Mouse (Mus musculus): ENCODE data around the gene Fam111a. TPM values are rescaled to one million over a fixed set of nuclear protein-coding genes. Genes with fewer than 3 reads are reported as not detected.

Fam111a gene
- polyA plus RNA-seq, 1 experiment from 2014 or later: 23.4 TPM

DNA sequence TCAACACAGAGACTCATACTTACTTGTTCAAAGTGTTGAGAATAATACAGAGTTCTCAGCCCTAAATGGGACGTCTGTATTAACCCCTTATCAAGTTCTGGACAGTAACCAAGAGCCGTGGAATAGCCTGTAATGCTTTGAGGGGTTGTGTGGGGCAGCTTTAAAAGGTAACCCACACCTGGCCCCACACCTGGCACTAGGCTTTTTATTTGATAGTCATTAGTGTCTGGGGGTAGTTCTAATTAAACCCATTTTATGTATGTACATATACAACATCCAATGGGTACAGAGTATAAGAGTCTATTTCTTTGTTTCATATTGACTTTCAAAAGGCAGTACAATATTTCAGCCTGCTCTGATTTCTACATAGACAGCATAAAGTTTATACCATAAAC is 49.6 kb downstream of the Fam111a start:
- 56% methylated on average over 2 of the region's 2 CpGs for WGBS
- no peaks in the 10 kb centered on the region; the same call in 1 of the 2 replicates for H3K4me1 ChIP-seq
- H3K4me3 ChIP-seq: peak overlapping the region; percentile 65
- no peak overlapping the region for H3K27ac ChIP-seq
- H3K9me3 ChIP-seq: no peaks in the 10 kb centered on the region
- peak overlapping the region; percentile 99 for H3K4me2 ChIP-seq (replicated peaks)
- 0 out of 2 replicates have a peak, but pooled peaks cover 6% of the 10 kb centered on the region for H3K27me3 ChIP-seq
- H3K9ac ChIP-seq: no peak overlapping the region
- ATAC-seq (ENCODE audit: insufficient number of reproducible peaks, insufficient read depth, low FRiP score, low TSS enrichment): no peak; the same call in 1 of the 2 replicates
- H3K36me3 ChIP-seq: no peaks in the 10 kb centered on the region

- H3K4me1 ChIP-seq: no peaks in the 10 kb centered on the region; the same call in 1 of the 2 replicates
- peak; percentile 86 for ATAC-seq (ENCODE audit: insufficient number of reproducible peaks, insufficient read depth, low FRiP score, low TSS enrichment)
- no peaks in the 10 kb centered on the region for H3K36me3 ChIP-seq
- no peak overlapping the region for H3K27ac ChIP-seq
- 0% methylated on average over 49 of the region's 49 CpGs for WGBS
- H3K27me3 ChIP-seq: 0 out of 2 replicates have a peak, but pooled peaks cover 6% of the 10 kb centered on the region
- H3K4me3 ChIP-seq: peak overlapping the region; percentile 65
- H3K9me3 ChIP-seq: no peaks in the 10 kb centered on the region
- peak overlapping the region; percentile 99 for H3K4me2 ChIP-seq (replicated peaks)
- peak overlapping the region; percentile 51 for H3K9ac ChIP-seq
These were observed 50.2 kb downstream of the Fam111a start for GRCm38 (mm10) chr19:12595530-12596289.

GRCm38 (mm10) chr19:12596290-12597072 is 50.9 kb downstream of the Fam111a start:
- peak overlapping the region; percentile 99 for H3K4me2 ChIP-seq (replicated peaks)
- H3K4me3 ChIP-seq: peak overlapping the region; percentile 65
- H3K9me3 ChIP-seq: no peaks in the 10 kb centered on the region
- no peaks in the 10 kb centered on the region for H3K36me3 ChIP-seq
- WGBS: 15% methylated on average over 23 of the region's 23 CpGs
- peak; percentile 58; the same call in 1 of the 2 replicates for ATAC-seq (ENCODE audit: insufficient number of reproducible peaks, insufficient read depth, low FRiP score, low TSS enrichment)
- no peaks in the 10 kb centered on the region; the same call in 1 of the 2 replicates for H3K4me1 ChIP-seq
- H3K9ac ChIP-seq: peak overlapping the region; percentile 51
- 0 out of 2 replicates have a peak, but pooled peaks cover 6% of the 10 kb centered on the region for H3K27me3 ChIP-seq
- H3K27ac ChIP-seq: no peak overlapping the region

DNA sequence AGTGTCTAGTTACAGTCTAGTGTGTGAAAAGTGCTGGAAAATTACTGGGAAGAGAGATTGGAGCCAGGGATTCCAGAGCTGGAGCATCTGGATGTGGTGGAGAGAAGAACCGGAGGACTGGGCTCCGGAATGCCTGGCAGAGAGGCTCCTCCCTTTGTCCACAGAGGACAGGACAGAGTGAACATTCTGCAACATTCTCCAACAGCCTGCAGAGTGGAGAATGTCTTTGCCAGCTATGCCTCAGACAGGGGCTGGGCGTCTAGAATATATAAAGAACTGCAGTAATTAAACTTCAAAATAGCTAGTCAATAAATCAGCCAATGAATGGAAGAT is 51.5 kb downstream of the Fam111a start:
- Histone ChIP-seq H3K27me3 (0 out of 2 replicates have a peak, but pooled peaks cover 6% of the 10 kb centered on the region), H3K4me1 (no peaks in the 10 kb centered on the region; the same call in 1 of the 2 replicates), H3K9me3 (no peaks in the 10 kb centered on the region), H3K9ac (no peak overlapping the region), H3K36me3 (no peaks in the 10 kb centered on the region), H3K27ac (no peak overlapping the region), H3K4me2 (replicated peaks) (peak overlapping the region; percentile 99; the same call in 1 of the 2 replicates), H3K4me3 (no peak overlapping the region)
- 52% methylated on average over 3 of the region's 3 CpGs for WGBS
- no peak for ATAC-seq (ENCODE audit: insufficient number of reproducible peaks, insufficient read depth, low FRiP score, low TSS enrichment)

- Histone ChIP-seq H3K27me3 (0 out of 2 replicates have a peak, but pooled peaks cover 6% of the 10 kb centered on the region), H3K9me3 (no peaks in the 10 kb centered on the region), H3K4me2 (replicated peaks) (no peak overlapping the region), H3K9ac (no peak overlapping the region), H3K4me1 (no peaks in the 10 kb centered on the region; the same call in 1 of the 2 replicates), H3K36me3 (no peaks in the 10 kb centered on the region), H3K4me3 (no peak overlapping the region), H3K27ac (no peak overlapping the region)
- ATAC-seq (ENCODE audit: insufficient number of reproducible peaks, insufficient read depth, low FRiP score, low TSS enrichment): no peak
- WGBS: 66% methylated on average over 3 of the region's 3 CpGs
These were observed 53.1 kb downstream of the Fam111a start for GRCm38 (mm10) chr19:12598674-12599073.

GRCm38 (mm10) chr19:12599674-12600073 is 54.1 kb downstream of the Fam111a start, which contains the start of gene Gm4952:
Gm4952 (plus strand) TSS chr19:12599974.
- H3K27ac ChIP-seq: no peak within 1 kb of the TSS
- H3K4me3 ChIP-seq: no peak within 1 kb of the TSS
- H3K36me3 ChIP-seq: no peaks in the 10 kb centered on the region
- H3K9ac ChIP-seq: no peak within 1 kb of the TSS
- H3K9me3 ChIP-seq: no peaks in the 10 kb centered on the region
- H3K4me1 ChIP-seq: no peaks in the 10 kb centered on the region; the same call in 1 of the 2 replicates
- H3K4me2 ChIP-seq (replicated peaks): no peak within 1 kb of the TSS
- WGBS: 73% methylated on average over 1 of the region's 1 CpGs
- 0 out of 2 replicates have a peak, but pooled peaks cover 6% of the 10 kb centered on the region for H3K27me3 ChIP-seq
- no peak for ATAC-seq (ENCODE audit: insufficient number of reproducible peaks, insufficient read depth, low FRiP score, low TSS enrichment)

DNA sequence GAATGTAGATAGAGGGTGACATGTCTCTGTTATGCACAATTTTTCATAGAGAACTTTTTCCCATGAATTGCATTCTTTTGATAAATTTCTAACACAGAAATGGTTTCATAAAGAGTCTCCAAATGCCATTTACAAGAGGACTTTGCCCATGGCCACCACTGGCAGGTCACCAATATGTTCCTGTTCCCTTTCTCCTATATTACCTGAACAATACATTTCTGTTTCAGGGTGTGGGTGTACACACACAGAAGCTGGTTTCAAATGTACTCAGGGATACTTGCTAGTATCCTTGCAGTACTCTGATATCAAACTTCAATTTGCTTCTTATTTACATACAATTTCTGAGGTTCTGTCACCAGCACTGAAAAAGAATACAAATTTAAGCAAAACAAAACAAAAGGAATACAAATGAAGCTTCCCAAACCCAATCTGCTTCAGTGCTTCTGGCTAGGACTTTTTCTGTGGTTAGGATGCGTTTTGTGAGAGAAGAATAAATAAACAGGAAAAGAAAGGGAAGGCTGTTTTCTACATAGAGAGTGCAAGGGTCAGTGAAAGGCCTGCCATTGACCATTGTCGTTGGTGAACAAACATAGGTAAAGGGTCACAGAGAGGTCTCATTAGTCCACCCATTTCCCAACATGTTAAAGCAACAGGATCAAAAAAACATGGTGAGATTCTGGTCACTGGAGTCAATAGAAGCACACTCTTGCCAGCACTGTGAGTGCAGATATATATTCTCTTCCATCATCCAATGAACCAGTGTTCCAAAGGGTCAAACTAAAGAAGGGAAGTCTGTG is 55.3 kb downstream of the Fam111a start:
- no peaks in the 10 kb centered on the region for H3K9me3 ChIP-seq
- H3K9ac ChIP-seq: no peak overlapping the region
- H3K4me1 ChIP-seq: no peaks in the 10 kb centered on the region; the same call in 1 of the 2 replicates
- 8% methylated on average over 2 of the region's 2 CpGs for WGBS
- H3K27me3 ChIP-seq: 0 out of 2 replicates have a peak, but pooled peaks cover 6% of the 10 kb centered on the region
- no peak for ATAC-seq (ENCODE audit: insufficient number of reproducible peaks, insufficient read depth, low FRiP score, low TSS enrichment)
- H3K36me3 ChIP-seq: no peaks in the 10 kb centered on the region
- no peak overlapping the region for H3K4me3 ChIP-seq
- H3K27ac ChIP-seq: no peak overlapping the region
- no peak overlapping the region for H3K4me2 ChIP-seq (replicated peaks)

DNA sequence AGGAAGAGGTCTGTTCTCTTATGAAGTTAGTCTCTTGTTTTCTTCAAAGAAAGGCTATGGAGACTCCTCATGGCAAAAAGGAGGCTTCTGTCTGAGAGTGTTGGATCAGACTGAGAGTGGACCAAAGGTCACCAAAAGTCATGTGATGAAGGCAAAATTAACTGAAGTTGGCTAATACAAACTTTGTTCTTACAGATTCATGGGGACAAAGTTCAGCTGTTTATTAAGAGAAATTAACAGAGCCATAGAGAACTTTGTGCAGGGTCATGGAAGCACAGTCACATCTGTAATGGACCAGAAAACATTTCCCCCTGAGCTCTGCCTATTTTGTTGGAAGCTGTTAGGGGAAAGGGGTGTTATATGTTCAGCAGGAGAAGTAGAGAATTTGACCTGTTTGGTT is 62.8 kb downstream of the Fam111a start:
- no peak for ATAC-seq (ENCODE audit: insufficient number of reproducible peaks, insufficient read depth, low FRiP score, low TSS enrichment)
- Histone ChIP-seq H3K36me3 (no peaks in the 10 kb centered on the region), H3K4me2 (replicated peaks) (no peak overlapping the region), H3K27me3 (no peaks in the 10 kb centered on the region), H3K4me3 (no peak overlapping the region), H3K9me3 (no peaks in the 10 kb centered on the region), H3K9ac (no peak overlapping the region), H3K4me1 (no peaks in the 10 kb centered on the region), H3K27ac (no peak overlapping the region)

- Histone ChIP-seq H3K9ac (no peak overlapping the region), H3K27ac (no peak overlapping the region), H3K9me3 (no peaks in the 10 kb centered on the region), H3K4me1 (no peaks in the 10 kb centered on the region), H3K4me3 (no peak overlapping the region), H3K27me3 (no peaks in the 10 kb centered on the region), H3K36me3 (no peaks in the 10 kb centered on the region), H3K4me2 (replicated peaks) (no peak overlapping the region)
- ATAC-seq (ENCODE audit: insufficient number of reproducible peaks, insufficient read depth, low FRiP score, low TSS enrichment): no peak
- 81% methylated on average over 1 of the region's 1 CpGs for WGBS
These were observed 68.1 kb downstream of the Fam111a start for GRCm38 (mm10) chr19:12613646-12614045.

DNA sequence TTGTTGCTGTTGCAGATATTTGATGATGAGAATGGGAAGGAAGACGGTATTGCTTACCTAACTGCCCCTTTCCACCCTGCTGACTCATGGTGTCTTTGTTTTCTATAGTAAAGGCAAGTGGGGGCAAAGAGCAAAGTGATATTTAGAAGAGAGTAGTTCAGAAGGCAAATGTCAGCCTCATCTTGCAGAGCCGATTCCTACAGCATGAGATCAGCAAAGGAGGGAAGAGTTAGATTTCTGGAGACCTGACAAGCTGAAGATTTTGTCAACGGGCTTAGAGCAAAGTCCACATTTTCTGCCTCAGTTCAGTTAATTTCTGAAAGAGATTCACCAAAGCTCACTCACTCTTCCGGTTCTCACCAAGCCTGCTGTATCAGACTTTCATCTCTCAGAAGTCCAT is 87.6 kb downstream of the Fam111a start, which contains the start of gene Glyat:
Gene Glyat (plus strand): TSS at position 133 of the 400 bp plus-strand sequence.
- Histone ChIP-seq H3K4me3 (no peak within 1 kb of the TSS), H3K36me3 (no peaks in the 10 kb centered on the region), H3K4me1 (no peaks in the 10 kb centered on the region), H3K9ac (no peak within 1 kb of the TSS), H3K27ac (no peak within 1 kb of the TSS), H3K27me3 (no peaks in the 10 kb centered on the region), H3K4me2 (replicated peaks) (no peak within 1 kb of the TSS), H3K9me3 (no peaks in the 10 kb centered on the region)
- 70% methylated on average over 4 of the region's 4 CpGs for WGBS
- no peak for ATAC-seq (ENCODE audit: insufficient number of reproducible peaks, insufficient read depth, low FRiP score, low TSS enrichment)

- Histone ChIP-seq H3K27me3 (no peaks in the 10 kb centered on the region), H3K4me2 (replicated peaks) (no peak overlapping the region), H3K36me3 (no peaks in the 10 kb centered on the region), H3K4me3 (no peak overlapping the region), H3K9me3 (no peaks in the 10 kb centered on the region), H3K9ac (no peak overlapping the region), H3K27ac (no peak overlapping the region), H3K4me1 (no peaks in the 10 kb centered on the region)
- ATAC-seq (ENCODE audit: insufficient number of reproducible peaks, insufficient read depth, low FRiP score, low TSS enrichment): no peak
- 86% methylated on average over 3 of the region's 3 CpGs for WGBS
These were observed 88.7 kb downstream of the Fam111a start for GRCm38 (mm10) chr19:12634259-12634658.
